Mouse (Mus musculus) heart, postnatal 36 days (tissue): ENCODE results near the gene 1810043G02Rik. TPM values are rescaled to one million over a fixed set of nuclear protein-coding genes. Genes with fewer than 3 reads are reported as not detected.
A peak's percentile ranks its signal among the peaks of the same experiment; 100 is the strongest.
"Not testable (repeated sequence)": the region's sequence is repeated elsewhere in the genome, so short reads cannot be mapped to it uniquely, and the experiment has no call there.

Source experiments
- DNase-seq, 2 experiments: peaks; one replicate each; pipeline ENCODE4 v3.0.0; 2021 to 2022
- intact Hi-C: fragments of 180-260 bp; cut with DNase I; formaldehyde crosslinking; loops from one replicate; pipeline ENCODE4 v1.15.1; 2025
- total RNA-seq, 2 experiments: library from RNA; stranded (reverse); gene quantifications; 2 replicates each; pipeline ENCODE4 v1.2.3; 2021

Gene 1810043G02Rik
- total RNA-seq, 2 experiments from 2014 or later, result 9.3 to 10.3 TPM

GRCm38 (mm10) chr10:78002316-78002715, 24.0 kb downstream of the 1810043G02Rik start:
- intact Hi-C loops, result no loop called here
- no peak for DNase-seq

- intact Hi-C loops, result no loop called here
- no peak for DNase-seq
Observed at GRCm38 (mm10) chr10:78004479-78005100, 26.3 kb downstream of the 1810043G02Rik start.

GRCm38 (mm10) chr10:78005791-78006438, 27.6 kb downstream of the 1810043G02Rik start:
- intact Hi-C loops, result no loop called here
- DNase-seq, result no peak

DNA sequence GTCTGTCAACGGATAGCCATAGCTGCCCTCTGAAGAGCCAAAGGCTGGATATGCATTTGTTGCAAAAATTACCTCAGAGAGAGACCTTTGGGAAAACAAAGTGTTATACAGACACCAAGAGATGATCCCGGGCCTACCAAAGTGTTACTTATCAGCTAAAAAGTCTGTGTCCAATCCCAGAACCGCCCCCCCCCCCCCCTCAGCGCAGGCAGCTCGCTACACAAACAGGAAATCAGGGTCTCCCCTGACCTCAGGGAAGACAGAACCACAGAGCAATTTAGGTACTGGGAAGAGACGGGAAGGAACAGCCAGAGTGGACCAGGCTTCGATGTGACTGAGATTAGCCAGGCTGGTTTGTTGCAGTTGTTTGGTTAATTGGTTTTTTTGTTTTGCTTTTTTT, 28.9 kb downstream of the 1810043G02Rik start:
- intact Hi-C loops, result no loop called here
- no peak for DNase-seq

DNA sequence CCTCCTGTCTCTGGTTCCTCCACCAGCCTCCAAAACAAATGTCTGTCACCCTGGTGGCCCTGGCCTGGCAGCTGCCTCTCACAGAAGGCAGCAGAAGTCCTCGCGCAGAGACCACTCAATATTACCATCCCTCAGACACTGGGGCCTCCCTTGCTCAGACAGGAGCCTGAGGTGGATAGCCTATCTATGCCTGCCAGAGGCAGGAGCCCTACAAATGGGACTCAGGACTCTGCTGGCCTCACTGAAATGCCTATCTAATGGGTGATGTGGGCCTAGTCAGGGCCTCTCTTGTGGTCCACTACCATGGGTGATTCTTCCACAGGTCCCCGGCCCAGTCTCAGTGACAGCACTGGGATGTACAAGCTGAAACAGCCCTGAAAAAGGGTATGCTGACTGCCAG, 29.8 kb downstream of the 1810043G02Rik start:
- intact Hi-C loops, result loop anchor here (2.0 kb wide), 1 partner anchor 23 kb away; no protein-coding TSS in a partner anchor
- no peak for DNase-seq

GRCm38 (mm10) chr10:78009184-78009944, 31.0 kb downstream of the 1810043G02Rik start:
- peak; percentile 93 to 95 for DNase-seq
- intact Hi-C loops, result loop anchor here (2.0 kb wide), 1 partner anchor 25 kb away; no protein-coding TSS in a partner anchor

DNA sequence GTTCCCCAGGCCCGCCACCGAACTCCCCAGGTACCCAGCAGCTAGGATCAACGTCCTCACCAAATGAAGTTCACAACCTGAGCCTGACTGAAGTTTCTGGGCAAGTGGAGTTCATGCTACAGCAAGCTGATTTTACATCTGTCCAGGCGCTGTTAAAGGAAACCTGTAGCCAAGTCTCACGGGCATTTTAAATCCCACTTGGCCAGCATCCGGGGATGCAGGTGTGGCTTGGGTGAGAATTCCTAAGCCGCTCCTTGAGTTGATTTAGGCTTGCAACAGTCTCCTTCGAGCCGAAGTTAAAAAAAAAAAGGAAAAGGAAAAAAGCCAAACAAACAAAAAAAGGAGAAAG, 31.6 kb downstream of the 1810043G02Rik start, which contains the start of gene Pfkl:
Gene Pfkl, minus strand, starts transcription at position 139 of the 349 bp plus-strand sequence.
- intact Hi-C loops, result loop anchor here (2.0 kb wide), 1 partner anchor 25 kb away; no protein-coding TSS in a partner anchor
- DNase-seq, result no peak

- no peak for DNase-seq
- intact Hi-C loops, result no loop called here
Observed at GRCm38 (mm10) chr10:78010335-78010734, 32.0 kb downstream of the 1810043G02Rik start.

GRCm38 (mm10) chr10:78011116-78011515, 32.8 kb downstream of the 1810043G02Rik start:
- intact Hi-C loops, DNase-seq: not testable (repeated sequence)

DNA sequence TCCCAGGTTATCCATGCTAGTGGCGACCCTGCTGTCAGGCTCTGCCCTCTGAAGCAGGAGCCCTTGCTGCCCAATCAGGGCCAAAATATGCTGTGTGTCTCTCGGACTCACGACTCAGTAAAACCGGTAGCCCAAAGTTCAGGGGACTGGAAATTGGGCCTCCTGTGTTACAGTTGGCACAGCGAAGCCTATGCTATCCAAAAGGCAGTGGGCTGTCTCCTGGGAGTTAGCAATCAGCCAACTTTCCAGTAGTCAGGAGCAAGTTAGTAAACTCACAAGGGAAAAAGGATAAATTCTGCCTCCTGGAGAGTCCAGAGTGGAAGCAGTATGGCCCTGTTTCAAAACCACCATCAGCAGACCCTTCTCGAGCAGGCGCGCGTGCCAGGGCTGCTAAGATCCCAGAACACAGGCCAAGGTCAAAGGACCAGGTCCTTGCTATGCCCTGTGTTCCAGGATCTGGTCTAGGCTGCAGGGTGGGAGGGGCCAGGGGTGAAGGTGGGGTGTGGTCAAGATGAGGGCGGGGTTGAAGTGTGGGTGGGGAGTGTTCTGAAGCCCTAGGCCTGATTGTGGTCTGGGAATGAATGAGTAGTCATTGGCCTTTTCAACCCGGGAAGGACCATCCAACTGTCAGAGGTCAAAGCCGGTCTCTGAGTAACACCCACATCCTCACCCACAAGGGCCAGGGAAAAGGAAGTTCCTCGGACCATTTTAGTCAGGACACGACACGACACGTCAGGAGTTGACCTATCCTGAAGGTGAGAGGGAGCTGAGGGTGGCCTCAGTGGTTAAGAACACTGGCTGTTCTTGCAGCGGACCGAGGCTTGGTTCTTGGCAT, 34.6 kb downstream of the 1810043G02Rik start:
- intact Hi-C loops, result no loop called here
- no peak for DNase-seq

DNA sequence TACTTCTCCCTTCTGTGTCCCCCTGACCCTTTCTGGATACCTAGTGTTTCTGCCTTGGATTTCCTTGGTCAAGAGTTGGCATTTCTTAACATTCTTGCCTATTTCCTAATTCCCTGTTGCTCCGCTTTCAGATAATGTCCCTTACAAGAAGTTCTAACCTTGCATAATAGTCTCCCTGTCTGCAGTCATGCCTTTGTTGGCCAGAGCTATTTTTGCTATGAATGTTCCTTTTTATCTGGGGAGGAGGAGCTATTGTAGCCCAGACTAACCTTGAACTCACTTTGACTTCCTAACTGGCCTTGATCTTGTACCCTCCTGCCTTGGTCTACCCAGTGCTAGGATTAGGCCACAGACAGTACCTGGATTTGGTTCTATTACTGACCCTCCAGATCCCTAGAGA, 37.2 kb downstream of the 1810043G02Rik start:
- intact Hi-C loops, result no loop called here
- no peak for DNase-seq

GRCm38 (mm10) chr10:78016366-78016765, 38.0 kb downstream of the 1810043G02Rik start:
- DNase-seq, result no peak
- intact Hi-C loops, result no loop called here

DNA sequence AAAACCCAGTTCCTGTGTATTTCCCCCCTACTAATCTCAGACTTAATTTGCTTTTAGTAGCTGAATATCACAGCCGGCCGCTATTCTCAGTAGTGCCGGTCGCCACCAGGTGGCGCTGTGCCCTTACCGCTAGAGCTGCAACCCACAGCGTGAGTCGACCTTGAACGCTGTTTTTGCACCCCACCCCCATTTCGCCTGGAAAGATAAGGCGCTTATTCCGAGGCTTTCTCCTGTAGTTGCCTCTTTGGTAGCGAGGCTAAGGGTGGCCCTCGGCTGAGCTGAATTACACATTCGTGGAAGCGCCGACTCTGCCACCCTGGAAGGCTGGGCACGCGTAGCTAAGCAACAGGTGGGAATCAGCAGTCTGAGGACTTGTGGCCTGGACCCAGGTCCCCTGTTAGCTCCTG, 40.5 kb downstream of the 1810043G02Rik start:
- intact Hi-C loops, result no loop called here
- peak; percentile 81 to 85 for DNase-seq

- DNase-seq, result no peak
- intact Hi-C loops, result no loop called here
Observed at GRCm38 (mm10) chr10:78019291-78019690, 41.0 kb downstream of the 1810043G02Rik start.

DNA sequence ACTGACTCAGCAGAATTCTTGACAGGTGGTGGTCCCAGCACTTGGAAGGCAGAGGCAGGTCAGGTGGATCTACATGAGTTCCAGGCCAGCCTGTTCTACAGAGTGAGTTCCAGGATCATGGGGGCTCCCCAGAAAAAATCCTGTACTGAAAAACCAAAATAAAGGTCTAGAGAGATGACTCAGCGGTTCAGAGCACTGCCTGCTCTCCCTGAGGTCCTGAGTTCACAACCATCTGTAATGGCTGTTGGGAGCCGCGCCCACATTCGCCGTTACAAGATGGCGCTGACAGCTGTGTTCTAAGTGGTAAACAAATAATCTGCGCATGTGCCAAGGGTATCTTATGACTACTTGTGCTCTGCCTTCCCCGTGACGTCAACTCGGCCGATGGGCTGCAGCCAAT, 41.7 kb downstream of the 1810043G02Rik start:
- intact Hi-C loops, DNase-seq: not testable (repeated sequence)

GRCm38 (mm10) chr10:78025453-78025852, 47.1 kb downstream of the 1810043G02Rik start:
- DNase-seq, result not testable (repeated sequence)
- intact Hi-C loops, result loop anchor here (5.0 kb wide), 2 partner anchors 42 to 137 kb away; partner anchors contain the start of gene Icosl

- peak; percentile 70 to 80 for DNase-seq
- intact Hi-C loops, result loop anchor here (5.0 kb wide), 2 partner anchors 39 to 134 kb away; partner anchors contain the start of gene Icosl
Observed at GRCm38 (mm10) chr10:78028129-78028528, 49.8 kb downstream of the 1810043G02Rik start.

- DNase-seq, result no peak
- intact Hi-C loops, result loop anchor here (5.0 kb wide), 2 partner anchors 38 to 133 kb away; partner anchors contain the start of gene Icosl
Observed at GRCm38 (mm10) chr10:78029080-78029479, 50.8 kb downstream of the 1810043G02Rik start.

GRCm38 (mm10) chr10:78031987-78032386, 53.7 kb downstream of the 1810043G02Rik start:
- intact Hi-C loops, result no loop called here
- DNase-seq, result no peak
